Mouse (Mus musculus) G1E (cell line): ENCODE results near the gene Drg1. TPM values are rescaled to one million over a fixed set of nuclear protein-coding genes. Genes with fewer than 3 reads are reported as not detected.

Experiments used
- ATAC-seq: 2 replicates; pipeline ENCODE4 v1.8.0; 2016; ENCODE audit warnings: mild to moderate bottlenecking; ENCODE audit not compliant: insufficient number of reproducible peaks, poor library complexity, low FRiP score, severe bottlenecking; ENCODE audit errors: extremely low read depth
- DNase-seq: peaks from one replicate; pipeline ENCODE4 v3.0.0; 2012; ENCODE audit warnings: low spot score
- H3K27me3 ChIP-seq: 2 replicates; pipeline ENCODE4 v1.6.1; 2012; ENCODE audit warnings: mild to moderate bottlenecking, low read length, inconsistent platforms; ENCODE audit not compliant: insufficient read depth
- H3K36me3 ChIP-seq: replicated peaks from 2 replicates; pipeline ENCODE3; 2012; ENCODE audit warnings: mild to moderate bottlenecking, inconsistent platforms
- H3K4me1 ChIP-seq: 2 replicates; pipeline ENCODE4 v1.6.1; 2012; ENCODE audit warnings: low read depth, low read length, inconsistent platforms, mixed read lengths; ENCODE audit not compliant: insufficient read depth
- H3K4me3 ChIP-seq: 2 replicates; pipeline ENCODE4 v1.5.1; 2012; ENCODE audit warnings: low read depth, mild to moderate bottlenecking, inconsistent platforms, low read length, moderate library complexity, mixed read lengths
- H3K9me3 ChIP-seq: replicated peaks from 2 replicates; pipeline ENCODE4 v1.6.1; 2012; ENCODE audit warnings: inconsistent platforms
- CTCF ChIP-seq: IDR thresholded peaks from 2 replicates; pipeline ENCODE4 v1.5.1; 2012; ENCODE audit warnings: low read depth, low read length, inconsistent platforms, mixed read lengths
- GATA1 ChIP-seq: IDR thresholded peaks from 2 replicates; pipeline ENCODE4 v1.6.1; 2012; ENCODE audit warnings: borderline replicate concordance, low read length, inconsistent platforms, mixed read lengths
- GATA2 ChIP-seq: IDR thresholded peaks from 2 replicates; pipeline ENCODE4 v1.6.1; 2012; ENCODE audit warnings: low read depth, low read length, inconsistent platforms, borderline replicate concordance
- POLR2AphosphoS5 ChIP-seq: IDR thresholded peaks from 2 replicates; pipeline ENCODE4 v1.6.1; 2012; ENCODE audit warnings: low read depth, low read length, inconsistent platforms; ENCODE audit not compliant: insufficient replicate concordance
- TAL1 ChIP-seq: conservative IDR thresholded peaks from 2 replicates; pipeline ENCODE4 v1.6.1; 2012; ENCODE audit warnings: low read depth, low read length, inconsistent platforms, mixed read lengths
- polyA plus RNA-seq: library from polyadenylated mRNA; stranded (reverse); fragments of >175 nt; gene quantifications from 2 replicates; pipeline ENCODE4 v1.2.3, GENCODE M21; 2012
- total RNA-seq, 2 experiments: library from RNA; stranded (forward) in 1 of 2; stranded (reverse) in 1 of 2; fragments of 200-1000 nt in 1 of 2; fragments of >200 nt in 1 of 2; fragmentation: Nextera tagmentation in 1 of 2; gene quantifications; 2 replicates each; pipeline ENCODE4 v1.2.3; 2014 to 2017

Drg1 gene
- 190 and 198 TPM in 2 replicates for total RNA-seq (2014; fragmentation: Nextera tagmentation)
- 282 and 303 TPM in 2 replicates for total RNA-seq (2017)
- polyA plus RNA-seq: 101 and 116 TPM in 2 replicates

- ATAC-seq (peak; percentile 92), DNase-seq (peak; percentile 93)
- H3K36me3 ChIP-seq: peaks cover 34% of the 10 kb centered on the region
- peak within 1 kb of the TSS; percentile 98 for H3K4me3 ChIP-seq
- H3K27me3 ChIP-seq: no peaks in the 10 kb centered on the region
- TF ChIP-seq POLR2AphosphoS5: no peak
- TF ChIP-seq GATA2: no peak
- TF ChIP-seq CTCF: no peak
- no peak for TF ChIP-seq TAL1
- no peak for TF ChIP-seq GATA1
- H3K4me1 ChIP-seq: peaks cover 34% of the 10 kb centered on the region
- H3K9me3 ChIP-seq: no peaks in the 10 kb centered on the region
These were observed at the start of gene Drg1 for GRCm38 (mm10) chr11:3266079-3266685. Gene Drg1 (minus strand): TSS chr11:3266415.

- ATAC-seq (peak; percentile 29; the same call in 1 of the 2 replicates), DNase-seq (peak; percentile 30)
- Histone ChIP-seq H3K36me3 (peaks cover 75% of the 10 kb centered on the region), H3K4me3 (no peak overlapping the region), H3K27me3 (no peaks in the 10 kb centered on the region), H3K4me1 (peaks cover 36% of the 10 kb centered on the region), H3K9me3 (no peaks in the 10 kb centered on the region)
- TF ChIP-seq GATA1 (no peak), CTCF (peak; percentile 64; the same call in 1 of the 2 replicates), TAL1 (no peak)
These were observed 47.9 kb upstream of the Drg1 start for GRCm38 (mm10) chr11:3314148-3314547.

GRCm38 (mm10) chr11:3313294-3313693 is 47.1 kb upstream of the Drg1 start:
- H3K9me3 ChIP-seq: no peaks in the 10 kb centered on the region
- no peak; the same call in 1 of the 2 replicates for ATAC-seq
- peaks cover 78% of the 10 kb centered on the region for H3K36me3 ChIP-seq
- H3K27me3 ChIP-seq: no peaks in the 10 kb centered on the region
- DNase-seq: no peak
- no peak for TF ChIP-seq TAL1
- no peak overlapping the region for H3K4me3 ChIP-seq
- H3K4me1 ChIP-seq: peaks cover 36% of the 10 kb centered on the region

- Histone ChIP-seq H3K36me3 (peaks cover 84% of the 10 kb centered on the region), H3K4me1 (peaks cover 36% of the 10 kb centered on the region), H3K4me3 (no peak overlapping the region), H3K27me3 (no peaks in the 10 kb centered on the region), H3K9me3 (no peaks in the 10 kb centered on the region)
- ATAC-seq (no peak), DNase-seq (no peak)
- TF ChIP-seq GATA1: no peak
- TF ChIP-seq TAL1: no peak
These were observed 45.6 kb upstream of the Drg1 start for GRCm38 (mm10) chr11:3311586-3312347.

- Histone ChIP-seq H3K36me3 (peaks cover 89% of the 10 kb centered on the region), H3K4me1 (peaks cover 40% of the 10 kb centered on the region), H3K27me3 (no peaks in the 10 kb centered on the region), H3K9me3 (no peaks in the 10 kb centered on the region), H3K4me3 (no peak overlapping the region)
- DNase-seq (no peak), ATAC-seq (no peak)
- TF ChIP-seq TAL1 (no peak), CTCF (no peak)
These were observed 44.8 kb upstream of the Drg1 start for GRCm38 (mm10) chr11:3310789-3311585.

- no peak for DNase-seq
- peaks cover 43% of the 10 kb centered on the region for H3K4me1 ChIP-seq
- no peaks in the 10 kb centered on the region for H3K9me3 ChIP-seq
- TF ChIP-seq TAL1 (no peak), GATA1 (no peak), GATA2 (no peak), POLR2AphosphoS5 (no peak)
- no peak overlapping the region for H3K4me3 ChIP-seq
- no peaks in the 10 kb centered on the region for H3K27me3 ChIP-seq
- no peak for ATAC-seq
- H3K36me3 ChIP-seq: peaks cover 94% of the 10 kb centered on the region
These were observed 43.7 kb upstream of the Drg1 start for GRCm38 (mm10) chr11:3309884-3310283.
